Mouse (Mus musculus): ENCODE data around the gene Atp2a3.

The Atp2a3 gene

GRCm38 (mm10) chr11:73039102-73039799 lies 78.3 kb downstream of the Atp2a3 start:
- DNase-seq, result peak; percentile 79
